Mouse (Mus musculus): Measurements from ENCODE around the gene Adamts12. TPM values are rescaled to one million over a fixed set of nuclear protein-coding genes. Genes with fewer than 3 reads are reported as not detected.

The Adamts12 gene
- polyA plus RNA-seq, 1 experiment from 2014 or later: 5.1 TPM

DNA sequence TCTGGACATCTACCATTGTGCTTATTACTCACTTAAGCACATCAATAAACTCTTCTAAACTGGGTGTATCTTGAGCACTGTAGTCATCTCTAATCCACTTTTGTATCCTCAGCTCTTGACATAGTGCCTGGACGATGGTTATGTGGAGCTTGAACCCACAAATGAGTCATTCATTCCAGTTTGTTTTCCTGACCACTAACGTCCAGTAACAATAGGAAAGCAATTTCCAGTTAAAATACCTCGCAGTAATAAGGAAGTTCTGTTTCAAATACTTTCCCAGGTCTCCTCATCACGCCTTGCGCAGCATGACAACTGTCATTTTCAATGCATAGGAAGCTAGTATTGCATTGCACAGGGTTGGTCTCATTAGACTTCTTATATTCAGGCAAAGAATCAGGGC, 21.8 kb upstream of the Adamts12 start:
- no peak overlapping the region for H3K4me2 ChIP-seq (replicated peaks)
- H3K4me3 ChIP-seq: no peak overlapping the region
- no peaks in the 10 kb centered on the region for H3K36me3 ChIP-seq
- no peak overlapping the region for H3K9ac ChIP-seq (replicated peaks)
- H3K27ac ChIP-seq (replicated peaks): no peak overlapping the region
- peaks cover 5% of the 10 kb centered on the region for H3K27me3 ChIP-seq
- WGBS: 91% methylated on average over 5 of the region's 5 CpGs
- no peak for ATAC-seq (ENCODE audit: low FRiP score, low read depth)
- H3K4me1 ChIP-seq: no peaks in the 10 kb centered on the region
- H3K9me3 ChIP-seq: no peaks in the 10 kb centered on the region

DNA sequence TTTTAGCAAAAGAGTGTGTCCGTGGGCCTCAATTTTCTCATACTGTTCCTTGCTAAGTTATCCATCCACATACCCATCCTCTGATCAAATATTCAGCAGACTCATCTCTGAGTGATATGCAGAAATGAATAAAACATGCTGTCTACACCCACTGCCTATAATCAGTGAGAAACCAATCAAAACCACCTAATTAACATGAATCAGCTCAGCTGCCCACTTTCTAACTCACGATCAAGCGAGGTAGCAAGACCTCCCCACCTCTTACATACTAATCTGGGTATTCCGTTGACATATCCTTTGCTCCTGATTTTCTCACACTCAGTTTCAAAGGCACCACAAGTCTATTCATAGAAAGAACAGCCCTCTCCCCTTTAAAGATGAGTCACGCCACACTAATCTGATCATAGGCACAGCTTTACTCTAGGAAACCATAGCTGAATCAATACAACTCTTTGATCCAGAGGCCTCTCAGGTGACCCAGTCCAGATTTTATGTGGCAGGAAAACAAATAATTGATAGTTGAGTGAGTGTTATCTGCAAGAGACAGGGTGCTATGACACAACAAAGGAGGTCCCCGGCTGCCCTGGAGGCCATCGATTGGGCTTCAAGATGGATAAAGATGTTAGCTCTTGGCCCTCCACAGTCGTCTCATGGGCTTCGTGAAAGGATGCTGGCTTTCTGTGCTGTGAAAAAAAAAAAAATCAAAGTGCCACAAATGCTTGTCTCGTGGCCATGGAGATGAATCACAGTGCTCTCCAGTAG, 10.7 kb upstream of the Adamts12 start:
- Histone ChIP-seq H3K4me3 (no peak overlapping the region), H3K36me3 (no peaks in the 10 kb centered on the region), H3K27ac (replicated peaks) (no peak overlapping the region), H3K4me1 (peaks cover 8% of the 10 kb centered on the region; the same call in 1 of the 2 replicates), H3K27me3 (0 out of 2 replicates have a peak, but pooled peaks cover 8% of the 10 kb centered on the region), H3K4me2 (replicated peaks) (0 out of 2 replicates have a peak overlapping the region, but pooled peaks have one; percentile 19), H3K9ac (replicated peaks) (no peak overlapping the region), H3K9me3 (no peaks in the 10 kb centered on the region)
- ATAC-seq (ENCODE audit: low FRiP score, low read depth): peak; percentile 89
- 25% methylated on average over 10 of the region's 10 CpGs for WGBS

DNA sequence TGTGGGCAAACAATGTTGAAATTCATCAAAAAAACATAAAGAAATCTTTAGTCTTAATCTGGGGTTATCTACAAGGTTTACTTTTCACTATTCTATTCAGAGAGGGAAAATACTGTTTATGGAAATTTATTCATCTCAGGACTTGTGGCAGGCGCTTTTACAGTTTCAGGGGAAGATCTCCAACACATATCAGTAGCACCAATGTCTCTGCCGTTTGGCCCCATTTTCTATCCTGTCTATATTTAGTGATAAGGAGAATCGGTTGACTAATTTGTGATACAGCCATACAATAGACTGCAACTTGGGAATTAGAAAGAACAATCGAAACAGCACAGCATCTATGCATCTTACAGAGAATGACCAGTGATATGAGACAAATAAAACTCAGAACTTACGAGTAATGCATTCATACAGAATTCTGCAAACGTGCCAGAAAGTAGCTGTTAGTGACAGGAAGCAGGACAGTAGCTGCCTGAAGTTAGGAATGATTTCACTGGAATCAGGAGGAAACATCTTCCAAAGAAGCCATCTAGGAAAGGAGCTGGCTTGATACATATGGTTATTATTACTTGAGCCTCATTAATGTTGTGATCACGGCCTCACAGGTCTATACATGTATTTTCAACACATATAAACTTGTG, 10.0 kb upstream of the Adamts12 start:
- Histone ChIP-seq H3K9ac (replicated peaks) (no peak overlapping the region), H3K4me2 (replicated peaks) (0 out of 2 replicates have a peak overlapping the region, but pooled peaks have one; percentile 19), H3K27me3 (peaks cover 8% of the 10 kb centered on the region; the same call in 1 of the 2 replicates), H3K27ac (replicated peaks) (no peak overlapping the region), H3K36me3 (no peaks in the 10 kb centered on the region), H3K4me1 (peaks cover 8% of the 10 kb centered on the region; the same call in 1 of the 2 replicates), H3K9me3 (no peaks in the 10 kb centered on the region), H3K4me3 (no peak overlapping the region)
- 0 out of 2 replicates have a peak, but pooled peaks have one; percentile 10 for ATAC-seq (ENCODE audit: low FRiP score, low read depth)
- WGBS: 60% methylated on average over 7 of the region's 7 CpGs

DNA sequence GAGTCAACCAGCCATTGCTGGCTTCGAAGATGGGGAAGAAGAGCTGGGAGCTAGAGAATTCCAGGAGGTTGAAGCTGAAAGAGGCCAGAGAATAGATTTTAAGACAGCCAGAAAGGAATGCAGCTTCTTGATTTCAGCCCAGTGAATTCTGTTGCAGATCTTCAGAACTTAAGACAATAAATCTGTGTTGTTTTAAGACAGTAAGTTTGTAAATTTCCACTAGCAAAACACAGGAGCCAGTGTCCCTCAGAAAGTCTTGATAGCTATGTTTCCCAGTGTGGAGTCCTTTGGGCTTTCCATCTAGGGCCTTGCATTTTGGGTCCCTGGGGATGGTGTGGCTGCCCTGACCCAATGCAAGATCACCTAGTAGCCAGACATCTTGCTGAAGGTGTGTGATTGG, 1.7 kb upstream of the Adamts12 start:
- Histone ChIP-seq H3K36me3 (no peaks in the 10 kb centered on the region), H3K27ac (replicated peaks) (no peak overlapping the region), H3K4me1 (peaks cover 29% of the 10 kb centered on the region), H3K27me3 (peaks cover 3% of the 10 kb centered on the region), H3K9ac (replicated peaks) (no peak overlapping the region), H3K9me3 (no peaks in the 10 kb centered on the region), H3K4me2 (replicated peaks) (no peak overlapping the region), H3K4me3 (no peak overlapping the region)
- 89% methylated on average over 1 of the region's 1 CpGs for WGBS
- ATAC-seq (ENCODE audit: low FRiP score, low read depth): no peak

GRCm38 (mm10) chr15:11064160-11064557, 431 bp upstream of the Adamts12 start:
- 9% methylated on average over 2 of the region's 2 CpGs for WGBS
- ATAC-seq (ENCODE audit: low FRiP score, low read depth): peak; percentile 19

GRCm38 (mm10) chr15:11065528-11066171, 1.1 kb downstream of the Adamts12 start:
- Histone ChIP-seq H3K4me1 (peaks cover 29% of the 10 kb centered on the region), H3K4me2 (replicated peaks) (peak overlapping the region; percentile 51), H3K36me3 (no peaks in the 10 kb centered on the region), H3K27me3 (no peaks in the 10 kb centered on the region; the same call in none of the 2 replicates), H3K27ac (replicated peaks) (peak overlapping the region; percentile 46; the same call in 1 of the 2 replicates), H3K9ac (replicated peaks) (0 out of 2 replicates have a peak overlapping the region, but pooled peaks have one; percentile 20), H3K4me3 (peak overlapping the region; percentile 31; the same call in 1 of the 2 replicates), H3K9me3 (no peaks in the 10 kb centered on the region)
- 9% methylated on average over 9 of the region's 9 CpGs for WGBS
- peak; percentile 27; the same call in 1 of the 2 replicates for ATAC-seq (ENCODE audit: low FRiP score, low read depth)

More at GRCm38 (mm10) chr15:11064160-11064557, 431 bp upstream of the Adamts12 start:
- Histone ChIP-seq H3K27me3 (no peaks in the 10 kb centered on the region; the same call in none of the 2 replicates), H3K4me2 (replicated peaks) (peak overlapping the region; percentile 51), H3K9ac (replicated peaks) (no peak overlapping the region), H3K27ac (replicated peaks) (peak overlapping the region; percentile 46), H3K4me3 (0 out of 2 replicates have a peak overlapping the region, but pooled peaks have one; percentile 31), H3K36me3 (no peaks in the 10 kb centered on the region), H3K4me1 (peaks cover 29% of the 10 kb centered on the region), H3K9me3 (no peaks in the 10 kb centered on the region)

DNA sequence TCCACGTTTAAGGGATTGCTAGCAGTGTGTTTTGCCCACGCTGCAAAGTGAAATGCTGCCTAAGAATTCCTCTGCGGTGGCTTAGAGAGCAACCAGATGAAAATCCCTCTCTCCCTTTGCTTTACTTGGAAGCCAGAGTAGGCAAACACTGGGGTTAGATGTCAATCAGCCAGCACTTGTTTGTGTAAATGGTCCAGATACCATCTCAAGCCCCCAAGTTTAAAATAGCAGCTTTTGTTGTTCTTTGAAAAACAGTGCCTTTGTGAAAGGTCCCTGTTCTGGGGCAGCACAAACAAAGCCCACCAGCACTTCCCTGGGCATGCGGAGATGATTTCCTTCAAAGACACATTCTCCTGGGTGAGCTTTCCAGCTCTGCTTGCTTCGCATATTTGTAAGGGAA, 1.7 kb downstream of the Adamts12 start:
- Histone ChIP-seq H3K27me3 (no peaks in the 10 kb centered on the region; the same call in none of the 2 replicates), H3K36me3 (no peaks in the 10 kb centered on the region), H3K4me1 (peaks cover 29% of the 10 kb centered on the region), H3K9ac (replicated peaks) (0 out of 2 replicates have a peak overlapping the region, but pooled peaks have one; percentile 20), H3K27ac (replicated peaks) (peak overlapping the region; percentile 20; the same call in 1 of the 2 replicates), H3K9me3 (no peaks in the 10 kb centered on the region), H3K4me3 (peak overlapping the region; percentile 31; the same call in 1 of the 2 replicates), H3K4me2 (replicated peaks) (peak overlapping the region; percentile 51)
- 5% methylated on average over 5 of the region's 5 CpGs for WGBS
- ATAC-seq (ENCODE audit: low FRiP score, low read depth): no peak; the same call in 1 of the 2 replicates

DNA sequence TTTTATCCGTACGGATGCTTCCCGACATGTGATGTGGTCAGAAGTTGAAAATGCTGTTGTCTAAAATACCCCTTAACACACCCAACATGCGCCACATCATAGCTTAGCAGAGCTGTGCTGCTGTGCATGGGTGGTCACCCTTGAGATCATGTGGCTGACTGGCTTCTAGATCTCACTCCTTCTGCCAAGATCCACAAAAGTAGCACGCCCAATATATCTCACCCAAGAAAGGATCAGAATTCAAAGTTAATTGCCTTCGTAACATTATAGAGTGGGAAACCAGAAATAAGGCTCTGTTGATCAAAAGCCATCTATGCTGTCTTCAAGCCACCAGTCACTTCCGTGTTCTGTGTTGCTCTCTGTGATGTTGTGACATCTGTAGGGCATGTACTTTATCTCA, 3.3 kb downstream of the Adamts12 start:
- Histone ChIP-seq H3K27ac (replicated peaks) (no peak overlapping the region), H3K4me2 (replicated peaks) (no peak overlapping the region), H3K9ac (replicated peaks) (no peak overlapping the region), H3K4me3 (no peak overlapping the region), H3K9me3 (no peaks in the 10 kb centered on the region), H3K36me3 (no peaks in the 10 kb centered on the region), H3K27me3 (no peaks in the 10 kb centered on the region; the same call in 1 of the 2 replicates), H3K4me1 (peaks cover 29% of the 10 kb centered on the region)
- 90% methylated on average over 7 of the region's 7 CpGs for WGBS
- ATAC-seq (ENCODE audit: low FRiP score, low read depth): no peak

DNA sequence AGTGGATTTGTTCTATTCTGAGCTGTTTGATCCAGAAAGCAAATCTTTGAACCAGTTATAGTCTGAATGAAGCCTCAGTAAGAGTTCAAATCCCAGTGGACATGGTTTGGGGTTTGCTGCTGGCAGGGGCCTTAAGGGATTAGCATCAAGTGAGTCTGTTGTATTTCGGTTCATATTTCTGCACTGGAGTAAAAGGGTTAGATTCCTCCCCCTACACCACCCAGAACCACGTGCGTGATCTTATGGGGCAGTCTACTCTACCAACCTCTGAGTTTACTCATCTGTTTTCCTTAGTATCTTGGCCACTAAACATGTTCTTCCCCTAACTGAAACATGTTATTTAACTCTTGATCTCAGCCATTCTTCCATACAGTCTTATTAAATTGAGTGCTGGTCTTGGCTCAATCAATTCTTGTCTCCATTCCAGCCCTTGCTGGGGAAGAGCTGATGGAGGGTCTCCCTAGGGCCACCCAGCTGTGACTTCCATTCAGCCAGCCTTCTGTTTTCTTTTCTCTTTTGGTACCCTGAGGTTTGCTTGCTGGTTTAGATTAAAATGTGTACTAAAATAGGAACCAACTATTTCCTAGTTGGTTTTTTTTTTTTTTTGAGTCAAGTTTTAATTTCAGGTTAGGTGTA, 11.3 kb downstream of the Adamts12 start:
- Histone ChIP-seq H3K27me3 (no peaks in the 10 kb centered on the region), H3K4me1 (no peaks in the 10 kb centered on the region), H3K27ac (replicated peaks) (no peak overlapping the region), H3K4me2 (replicated peaks) (no peak overlapping the region), H3K9me3 (no peaks in the 10 kb centered on the region), H3K4me3 (no peak overlapping the region), H3K9ac (replicated peaks) (no peak overlapping the region), H3K36me3 (no peaks in the 10 kb centered on the region)
- WGBS: 83% methylated on average over 3 of the region's 3 CpGs
- ATAC-seq (ENCODE audit: low FRiP score, low read depth): no peak

GRCm38 (mm10) chr15:11082961-11083569, 18.5 kb downstream of the Adamts12 start:
- Histone ChIP-seq H3K4me2 (replicated peaks) (no peak overlapping the region), H3K4me1 (no peaks in the 10 kb centered on the region), H3K4me3 (no peak overlapping the region), H3K36me3 (no peaks in the 10 kb centered on the region), H3K9ac (replicated peaks) (no peak overlapping the region), H3K9me3 (no peaks in the 10 kb centered on the region), H3K27me3 (no peaks in the 10 kb centered on the region), H3K27ac (replicated peaks) (no peak overlapping the region)
- WGBS: 75% methylated on average over 8 of the region's 8 CpGs
- ATAC-seq (ENCODE audit: low FRiP score, low read depth): peak; percentile 79

DNA sequence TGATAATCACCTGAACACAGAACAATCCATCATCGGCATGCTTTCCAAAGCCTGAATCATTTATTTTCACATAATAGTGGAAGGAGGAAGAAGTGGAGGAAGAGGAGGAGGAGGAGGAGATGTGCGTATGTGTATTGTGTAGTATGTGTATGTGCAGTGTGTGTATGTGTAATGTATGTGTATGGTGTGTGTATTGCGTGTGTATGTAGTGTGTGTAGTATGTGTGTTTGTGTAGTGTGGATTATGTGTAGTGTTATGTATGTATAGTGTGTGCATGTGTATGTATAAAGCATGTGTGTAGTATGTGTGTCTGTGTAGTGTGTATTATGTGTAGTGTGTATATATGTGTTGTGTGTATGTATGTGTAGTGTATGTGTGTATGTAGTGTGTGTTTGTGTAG, 19.1 kb downstream of the Adamts12 start:
- Histone ChIP-seq H3K27me3 (no peaks in the 10 kb centered on the region), H3K36me3 (no peaks in the 10 kb centered on the region), H3K9me3 (no peaks in the 10 kb centered on the region), H3K9ac (replicated peaks) (no peak overlapping the region), H3K4me2 (replicated peaks) (no peak overlapping the region), H3K4me3 (no peak overlapping the region), H3K27ac (replicated peaks) (no peak overlapping the region), H3K4me1 (no peaks in the 10 kb centered on the region)
- ATAC-seq (ENCODE audit: low FRiP score, low read depth): no peak
- 94% methylated on average over 3 of the region's 3 CpGs for WGBS
